Mouse (Mus musculus) heart, embryonic 10.5 days (tissue): Measurements from ENCODE around the gene 2410015M20Rik. TPM values are rescaled to one million over a fixed set of nuclear protein-coding genes. Genes with fewer than 3 reads are reported as not detected.

ENCODE experiments used
- DNase-seq: peaks from one replicate; pipeline ENCODE4 v3.0.0-alpha.2; 2017; ENCODE audit warnings: low spot score
- H3K27ac ChIP-seq: fragments of 300-500 bp; sonication (generic); 2 replicates; pipeline ENCODE4 v1.5.1; 2016; ENCODE audit warnings: mild to moderate bottlenecking
- H3K27me3 ChIP-seq: fragments of 300-500 bp; sonication (generic); 2 replicates; pipeline ENCODE4 v1.6.1; 2016; ENCODE audit warnings: mild to moderate bottlenecking; ENCODE audit not compliant: poor library complexity, insufficient read depth, severe bottlenecking
- H3K36me3 ChIP-seq: fragments of 300-500 bp; sonication (generic); 2 replicates; pipeline ENCODE4 v1.6.1; 2016; ENCODE audit warnings: mild to moderate bottlenecking, moderate library complexity
- H3K4me1 ChIP-seq: fragments of 300-500 bp; sonication (generic); 2 replicates; pipeline ENCODE4 v1.6.1; 2016; ENCODE audit warnings: mild to moderate bottlenecking
- H3K4me3 ChIP-seq: fragments of 300-500 bp; sonication (generic); 2 replicates; pipeline ENCODE4 v1.5.1; 2016; ENCODE audit warnings: mild to moderate bottlenecking, moderate library complexity
- H3K9me3 ChIP-seq: fragments of 300-500 bp; sonication (generic); 2 replicates; pipeline ENCODE4 v1.6.1; 2016; ENCODE audit warnings: mild to moderate bottlenecking, moderate library complexity
- WGBS: fragments of 180-500 bp; shearing (Covaris S2); methylation state at CpG from one replicate; pipeline ENCODE4 v1.1.7; 2016; 5-methylcytosine and 5-hydroxymethylcytosine counted together
- polyA plus RNA-seq: library from polyadenylated mRNA; unstranded; fragments of >200 nt; fragmentation: Nextera tagmentation; extraction: Ambion mirVana; gene quantifications from 2 replicates; pipeline ENCODE4 v1.2.1, GENCODE M21; 2016

2410015M20Rik gene
- polyA plus RNA-seq, 1 experiment from 2014 or later, result 261 TPM

GRCm38 (mm10) chr17:56608699-56609098, 872 bp downstream of the 2410015M20Rik start:
- H3K27me3 ChIP-seq, result no peaks in the 10 kb centered on the region
- H3K36me3 ChIP-seq, result peaks cover 42% of the 10 kb centered on the region
- 46% methylated on average over 5 of the region's 5 CpGs for WGBS

GRCm38 (mm10) chr17:56607521-56608062, 2.0 kb downstream of the 2410015M20Rik start:
- Histone ChIP-seq H3K36me3 (peaks cover 53% of the 10 kb centered on the region), H3K27ac (no peak overlapping the region), H3K9me3 (no peaks in the 10 kb centered on the region), H3K27me3 (no peaks in the 10 kb centered on the region), H3K4me1 (peaks cover 29% of the 10 kb centered on the region), H3K4me3 (no peak overlapping the region)
- no peak for DNase-seq
- WGBS, result 74% methylated on average over 3 of the region's 3 CpGs

More at GRCm38 (mm10) chr17:56608699-56609098, 872 bp downstream of the 2410015M20Rik start:
- peaks cover 29% of the 10 kb centered on the region for H3K4me1 ChIP-seq
- H3K27ac ChIP-seq, result peak overlapping the region; percentile 93
- peak overlapping the region; percentile 72 for H3K4me3 ChIP-seq
- no peak for DNase-seq
- no peaks in the 10 kb centered on the region for H3K9me3 ChIP-seq

GRCm38 (mm10) chr17:56605431-56605830, 4.1 kb downstream of the 2410015M20Rik start:
- DNase-seq, result no peak
- no peaks in the 10 kb centered on the region for H3K27me3 ChIP-seq
- peaks cover 17% of the 10 kb centered on the region for H3K4me1 ChIP-seq
- 90% methylated on average over 9 of the region's 9 CpGs for WGBS
- H3K9me3 ChIP-seq, result no peaks in the 10 kb centered on the region
- no peak overlapping the region for H3K27ac ChIP-seq
- no peak overlapping the region; the same call in 1 of the 2 replicates for H3K4me3 ChIP-seq
- H3K36me3 ChIP-seq, result peaks cover 75% of the 10 kb centered on the region

GRCm38 (mm10) chr17:56604422-56604821, 5.1 kb downstream of the 2410015M20Rik start:
- Histone ChIP-seq H3K27me3 (no peaks in the 10 kb centered on the region), H3K36me3 (peaks cover 85% of the 10 kb centered on the region), H3K4me3 (no peak overlapping the region), H3K4me1 (peaks cover 12% of the 10 kb centered on the region), H3K27ac (no peak overlapping the region), H3K9me3 (no peaks in the 10 kb centered on the region)
- no peak for DNase-seq
- 93% methylated on average over 3 of the region's 3 CpGs for WGBS

- no peaks in the 10 kb centered on the region for H3K9me3 ChIP-seq
- H3K27ac ChIP-seq, result no peak overlapping the region
- 86% methylated on average over 9 of the region's 9 CpGs for WGBS
- peaks cover 89% of the 10 kb centered on the region for H3K36me3 ChIP-seq
- DNase-seq, result no peak
- peaks cover 12% of the 10 kb centered on the region for H3K4me1 ChIP-seq
- no peak overlapping the region for H3K4me3 ChIP-seq
- H3K27me3 ChIP-seq, result no peaks in the 10 kb centered on the region
Observed at GRCm38 (mm10) chr17:56604070-56604380, 5.5 kb downstream of the 2410015M20Rik start.

- Histone ChIP-seq H3K4me1 (peaks cover 6% of the 10 kb centered on the region), H3K27me3 (no peaks in the 10 kb centered on the region), H3K4me3 (no peak overlapping the region), H3K27ac (no peak overlapping the region), H3K36me3 (peaks cover 89% of the 10 kb centered on the region), H3K9me3 (no peaks in the 10 kb centered on the region)
- DNase-seq, result no peak
- WGBS, result 94% methylated on average over 28 of the region's 28 CpGs
Observed at GRCm38 (mm10) chr17:56603186-56604069, 6.1 kb downstream of the 2410015M20Rik start.

- Histone ChIP-seq H3K27me3 (no peaks in the 10 kb centered on the region), H3K9me3 (no peaks in the 10 kb centered on the region), H3K4me3 (no peak overlapping the region), H3K36me3 (peaks cover 97% of the 10 kb centered on the region), H3K4me1 (no peaks in the 10 kb centered on the region), H3K27ac (no peak overlapping the region)
- 92% methylated on average over 8 of the region's 8 CpGs for WGBS
- no peak for DNase-seq
Observed at GRCm38 (mm10) chr17:56593527-56594271, 15.9 kb downstream of the 2410015M20Rik start.

GRCm38 (mm10) chr17:56592553-56592952, 17.0 kb downstream of the 2410015M20Rik start:
- H3K9me3 ChIP-seq, result no peaks in the 10 kb centered on the region
- H3K4me3 ChIP-seq, result no peak overlapping the region
- no peak overlapping the region for H3K27ac ChIP-seq
- no peaks in the 10 kb centered on the region for H3K27me3 ChIP-seq
- H3K4me1 ChIP-seq, result no peaks in the 10 kb centered on the region
- peaks cover 100% of the 10 kb centered on the region for H3K36me3 ChIP-seq
- no peak for DNase-seq

- 99% methylated on average over 4 of the region's 4 CpGs for WGBS
- peaks cover 78% of the 10 kb centered on the region for H3K36me3 ChIP-seq
- H3K27me3 ChIP-seq, result no peaks in the 10 kb centered on the region
- no peaks in the 10 kb centered on the region for H3K9me3 ChIP-seq
- DNase-seq, result no peak
- no peak overlapping the region for H3K27ac ChIP-seq
- peaks cover 16% of the 10 kb centered on the region for H3K4me1 ChIP-seq
- no peak overlapping the region for H3K4me3 ChIP-seq
Observed at GRCm38 (mm10) chr17:56588921-56589320, 20.6 kb downstream of the 2410015M20Rik start.

- H3K4me1 ChIP-seq, result peaks cover 23% of the 10 kb centered on the region
- no peak for DNase-seq
- no peak overlapping the region for H3K27ac ChIP-seq
- H3K9me3 ChIP-seq, result no peaks in the 10 kb centered on the region
- H3K27me3 ChIP-seq, result no peaks in the 10 kb centered on the region
- WGBS, result 88% methylated on average over 1 of the region's 1 CpGs
- H3K36me3 ChIP-seq, result peaks cover 69% of the 10 kb centered on the region
- no peak overlapping the region for H3K4me3 ChIP-seq
Observed at GRCm38 (mm10) chr17:56587773-56588172, 21.8 kb downstream of the 2410015M20Rik start.

GRCm38 (mm10) chr17:56585171-56585821, 24.3 kb downstream of the 2410015M20Rik start:
- DNase-seq, result peak; percentile 79
- WGBS, result under 1% methylated on average over 61 of the region's 61 CpGs
- H3K4me3 ChIP-seq, result peak overlapping the region; percentile 90
- peaks cover 35% of the 10 kb centered on the region for H3K4me1 ChIP-seq
- H3K27ac ChIP-seq, result peak overlapping the region; percentile 92
- H3K9me3 ChIP-seq, result no peaks in the 10 kb centered on the region
- H3K27me3 ChIP-seq, result no peaks in the 10 kb centered on the region
- peaks cover 69% of the 10 kb centered on the region for H3K36me3 ChIP-seq

GRCm38 (mm10) chr17:56584257-56585130, 25.1 kb downstream of the 2410015M20Rik start, which contains the start of the genes Safb2 and Safb:
Gene Safb2, minus strand, starts transcription at chr17:56584585.
Gene Safb, plus strand, starts transcription at chr17:56584825.
- peak within 1 kb of the TSS; percentile 92 for H3K27ac ChIP-seq
- no peaks in the 10 kb centered on the region for H3K27me3 ChIP-seq
- peak; percentile 99 for DNase-seq
- peaks cover 69% of the 10 kb centered on the region for H3K36me3 ChIP-seq
- peak within 1 kb of the TSS; percentile 90 for H3K4me3 ChIP-seq
- peaks cover 35% of the 10 kb centered on the region for H3K4me1 ChIP-seq
- under 1% methylated on average over 86 of the region's 101 CpGs for WGBS
- H3K9me3 ChIP-seq, result no peaks in the 10 kb centered on the region
